Mouse (Mus musculus) limb, embryonic 10.5 days (tissue): ENCODE results near the gene Supt16. TPM values are rescaled to one million over a fixed set of nuclear protein-coding genes. Genes with fewer than 3 reads are reported as not detected.

Source experiments
- DNase-seq: peaks from one replicate; pipeline ENCODE4 v3.0.0-alpha.2; 2017; ENCODE audit warnings: low spot score
- H3K27ac ChIP-seq: fragments of 300-500 bp; sonication (generic); 2 replicates; pipeline ENCODE4 v1.5.1; 2016; ENCODE audit warnings: mild to moderate bottlenecking
- H3K27me3 ChIP-seq: fragments of 300-500 bp; sonication (generic); 2 replicates; pipeline ENCODE4 v1.6.1; 2016; ENCODE audit warnings: low read depth, mild to moderate bottlenecking; ENCODE audit not compliant: poor library complexity, severe bottlenecking
- H3K36me3 ChIP-seq: fragments of 300-500 bp; sonication (generic); 2 replicates; pipeline ENCODE4 v1.6.1; 2016; ENCODE audit warnings: mild to moderate bottlenecking, moderate library complexity
- H3K4me1 ChIP-seq: fragments of 300-500 bp; sonication (generic); 2 replicates; pipeline ENCODE4 v1.6.1; 2016
- H3K4me3 ChIP-seq: fragments of 300-500 bp; sonication (generic); 2 replicates; pipeline ENCODE4 v1.5.1; 2016; ENCODE audit warnings: mild to moderate bottlenecking, moderate library complexity
- H3K9me3 ChIP-seq: fragments of 300-500 bp; sonication (generic); replicated peaks from 2 replicates; pipeline ENCODE4 v1.6.1; 2016; ENCODE audit warnings: mild to moderate bottlenecking
- WGBS: fragments of 180-500 bp; shearing (Covaris S2); methylation state at CpG from one replicate; pipeline ENCODE4 v1.1.7; 2016; 5-methylcytosine and 5-hydroxymethylcytosine counted together
- polyA plus RNA-seq: library from polyadenylated mRNA; unstranded; fragments of >200 nt; fragmentation: Nextera tagmentation; extraction: Ambion mirVana; gene quantifications from 2 replicates; pipeline ENCODE4 v1.2.1, GENCODE M21; 2016

The Supt16 gene
- polyA plus RNA-seq, 1 experiment from 2014 or later, result 84.5 TPM

DNA sequence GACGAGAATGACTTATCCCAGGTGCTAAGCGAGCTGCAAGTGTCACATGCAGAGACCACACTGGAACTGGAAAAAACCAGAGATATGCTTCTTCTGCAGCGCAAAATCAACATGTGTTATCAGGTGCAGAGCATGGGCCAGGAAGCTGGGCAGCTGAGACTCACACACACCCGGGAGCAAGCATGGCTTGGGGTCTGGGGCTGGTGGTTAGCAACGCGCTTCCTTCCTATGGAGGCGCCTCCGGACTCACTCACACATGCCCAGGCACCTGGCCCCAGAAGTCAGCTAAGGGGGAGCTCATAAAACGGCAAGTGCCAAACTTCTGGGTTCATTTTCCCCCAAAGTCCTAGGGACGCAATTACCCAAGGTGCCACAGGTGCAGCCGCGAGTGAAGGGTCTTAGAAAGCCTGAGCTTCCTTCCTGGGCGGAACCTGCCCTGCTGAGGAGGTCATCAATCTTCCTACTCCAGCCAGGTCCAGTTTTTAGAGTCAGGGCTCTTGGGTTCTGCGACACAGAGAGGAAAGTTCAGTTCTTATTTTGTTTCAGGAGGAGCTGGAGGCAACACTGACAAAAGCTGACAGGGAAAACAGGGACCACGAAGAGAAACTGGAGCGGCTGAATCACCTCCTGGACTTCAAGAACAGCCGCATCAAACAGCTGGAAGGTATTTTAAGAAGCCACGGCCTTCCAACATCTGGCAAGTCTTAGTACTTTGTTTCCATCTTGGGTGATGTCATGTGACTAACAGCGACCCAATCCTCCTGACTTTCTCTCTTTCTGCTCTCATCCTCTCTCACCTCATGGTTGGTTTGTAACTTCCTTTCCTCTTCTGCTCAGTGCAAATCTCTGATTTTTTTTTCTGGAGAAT lies 56.4 kb downstream of the Supt16 start:
- 47% methylated on average over 19 of the region's 19 CpGs for WGBS
- Histone ChIP-seq H3K4me3 (peak overlapping the region; percentile 14; the same call in 1 of the 2 replicates), H3K27ac (0 out of 2 replicates have a peak overlapping the region, but pooled peaks have one; percentile 4)

GRCm38 (mm10) chr14:52133584-52133983 lies 63.6 kb downstream of the Supt16 start:
- Histone ChIP-seq H3K4me3 (no peak overlapping the region), H3K27ac (no peak overlapping the region), H3K27me3 (no peaks in the 10 kb centered on the region), H3K9me3 (no peaks in the 10 kb centered on the region), H3K36me3 (no peaks in the 10 kb centered on the region), H3K4me1 (no peaks in the 10 kb centered on the region)
- 85% methylated on average over 5 of the region's 5 CpGs for WGBS
- DNase-seq, result no peak

More for the DNA sequence above, 56.4 kb downstream of the Supt16 start:
- H3K27me3 ChIP-seq, result no peaks in the 10 kb centered on the region
- no peaks in the 10 kb centered on the region for H3K9me3 ChIP-seq
- DNase-seq, result peak; percentile 37
- H3K36me3 ChIP-seq, result no peaks in the 10 kb centered on the region
- peaks cover 17% of the 10 kb centered on the region for H3K4me1 ChIP-seq

DNA sequence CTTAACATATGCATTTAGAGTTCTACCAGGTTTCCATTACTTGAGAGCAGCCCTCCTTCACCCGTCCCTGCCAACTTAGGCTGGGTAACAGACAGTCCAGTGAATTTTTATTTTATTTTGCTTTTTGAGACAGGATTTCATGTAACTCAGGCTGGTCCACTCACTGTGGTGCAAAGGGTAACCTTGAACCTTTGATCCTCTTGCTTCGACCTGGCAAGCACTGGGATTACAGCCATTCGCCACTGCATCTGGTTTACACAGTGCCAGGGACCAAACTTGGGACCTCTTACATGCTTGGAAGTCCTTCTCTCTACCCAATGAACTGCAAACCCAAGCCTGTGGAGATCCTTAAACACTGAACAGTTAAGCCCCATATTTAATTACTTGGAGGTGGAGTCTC lies 72.6 kb downstream of the Supt16 start:
- no peaks in the 10 kb centered on the region for H3K9me3 ChIP-seq
- 90% methylated on average over 3 of the region's 3 CpGs for WGBS
- no peak for DNase-seq
- H3K27ac ChIP-seq, result no peak overlapping the region
- H3K27me3 ChIP-seq, result peaks cover 23% of the 10 kb centered on the region
- H3K36me3 ChIP-seq, result no peaks in the 10 kb centered on the region
- no peak overlapping the region for H3K4me3 ChIP-seq
- peaks cover 4% of the 10 kb centered on the region for H3K4me1 ChIP-seq

- no peaks in the 10 kb centered on the region for H3K36me3 ChIP-seq
- 20% methylated on average over 4 of the region's 4 CpGs for WGBS
- H3K4me1 ChIP-seq, result peaks cover 11% of the 10 kb centered on the region
- H3K9me3 ChIP-seq, result no peaks in the 10 kb centered on the region
- DNase-seq, result peak; percentile 76
- no peak overlapping the region for H3K27ac ChIP-seq
- H3K4me3 ChIP-seq, result no peak overlapping the region
- peaks cover 23% of the 10 kb centered on the region for H3K27me3 ChIP-seq
These were observed 73.3 kb downstream of the Supt16 start for GRCm38 (mm10) chr14:52123918-52124317.

DNA sequence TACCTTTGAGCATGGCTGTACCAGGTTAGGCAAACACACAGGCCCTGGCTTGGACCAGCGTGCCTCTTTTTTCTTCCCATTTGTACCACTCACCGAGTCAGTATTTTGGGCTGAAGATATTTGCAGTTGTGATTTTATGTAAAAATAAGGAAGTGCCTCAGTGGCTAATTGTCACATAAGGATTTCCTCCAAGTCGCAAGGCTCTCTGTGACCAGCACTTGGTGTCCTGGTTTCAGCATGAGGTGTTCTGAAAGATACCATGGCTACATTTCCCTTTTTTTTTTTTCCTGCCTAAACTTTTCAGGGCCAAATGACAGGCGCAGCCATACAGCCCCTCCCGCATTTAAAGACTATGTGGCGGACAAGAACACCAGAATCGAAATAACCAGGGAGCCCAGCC lies 77.0 kb downstream of the Supt16 start:
- Histone ChIP-seq H3K4me1 (peaks cover 16% of the 10 kb centered on the region), H3K4me3 (no peak overlapping the region), H3K36me3 (no peaks in the 10 kb centered on the region), H3K9me3 (no peaks in the 10 kb centered on the region), H3K27me3 (peaks cover 23% of the 10 kb centered on the region), H3K27ac (0 out of 2 replicates have a peak overlapping the region, but pooled peaks have one; percentile 91)
- DNase-seq, result no peak
- WGBS, result 63% methylated on average over 7 of the region's 7 CpGs

- 1% methylated on average over 38 of the region's 38 CpGs for WGBS
- Histone ChIP-seq H3K4me1 (peaks cover 16% of the 10 kb centered on the region), H3K9me3 (no peaks in the 10 kb centered on the region), H3K27ac (peak overlapping the region; percentile 91), H3K4me3 (peak overlapping the region; percentile 60), H3K36me3 (no peaks in the 10 kb centered on the region), H3K27me3 (peaks cover 23% of the 10 kb centered on the region)
- peak; percentile 83 for DNase-seq
These were observed 78.2 kb downstream of the Supt16 start for GRCm38 (mm10) chr14:52118823-52119608.

- 34% methylated on average over 8 of the region's 8 CpGs for WGBS
- H3K27ac ChIP-seq, result peak overlapping the region; percentile 91
- peak overlapping the region; percentile 60 for H3K4me3 ChIP-seq
- H3K36me3 ChIP-seq, result no peaks in the 10 kb centered on the region
- no peak for DNase-seq
- H3K9me3 ChIP-seq, result no peaks in the 10 kb centered on the region
- H3K4me1 ChIP-seq, result peaks cover 16% of the 10 kb centered on the region
- peaks cover 23% of the 10 kb centered on the region for H3K27me3 ChIP-seq
These were observed 78.8 kb downstream of the Supt16 start for GRCm38 (mm10) chr14:52118456-52118822.

- H3K27ac ChIP-seq, result no peak overlapping the region
- no peak for DNase-seq
- H3K9me3 ChIP-seq, result no peaks in the 10 kb centered on the region
- peaks cover 23% of the 10 kb centered on the region for H3K27me3 ChIP-seq
- WGBS, result 94% methylated on average over 5 of the region's 5 CpGs
- H3K4me1 ChIP-seq, result peaks cover 16% of the 10 kb centered on the region
- no peaks in the 10 kb centered on the region for H3K36me3 ChIP-seq
- no peak overlapping the region for H3K4me3 ChIP-seq
These were observed 80.0 kb downstream of the Supt16 start for GRCm38 (mm10) chr14:52117241-52117640.

- no peak for DNase-seq
- 74% methylated on average over 1 of the region's 1 CpGs for WGBS
- no peaks in the 10 kb centered on the region for H3K27me3 ChIP-seq
- H3K4me1 ChIP-seq, result peaks cover 8% of the 10 kb centered on the region
- H3K4me3 ChIP-seq, result no peak overlapping the region
- H3K27ac ChIP-seq, result no peak overlapping the region
- H3K9me3 ChIP-seq, result no peaks in the 10 kb centered on the region
- H3K36me3 ChIP-seq, result no peaks in the 10 kb centered on the region
These were observed 83.1 kb downstream of the Supt16 start for GRCm38 (mm10) chr14:52114101-52114500.

Other genes with a start within 250 kb of the Supt16 start
- 190 and 236 TPM in 2 replicates for gene Arhgef40, start 212.7 kb downstream of the Supt16 start, polyA plus RNA-seq
- 0.41 and 0.66 TPM in 2 replicates for gene Tmem253, start 181.8 kb downstream of the Supt16 start, polyA plus RNA-seq
- gene Zfp219, start 176.7 kb downstream of the Supt16 start, polyA plus RNA-seq, result 45.6 and 51.1 TPM in 2 replicates
- gene Olfr221, start 155.0 kb downstream of the Supt16 start, polyA plus RNA-seq, result not detected in 2 replicates
- gene Hnrnpc, start 93.4 kb downstream of the Supt16 start, polyA plus RNA-seq, result 898 and 916 TPM in 2 replicates
- 116 and 121 TPM in 2 replicates for gene Rpgrip1, start 86.7 kb downstream of the Supt16 start, polyA plus RNA-seq
- 43.9 and 49.6 TPM in 2 replicates for gene Chd8, start 60.4 kb upstream of the Supt16 start, polyA plus RNA-seq
- 49.3 and 56.6 TPM in 2 replicates for gene Tox4, start 81.7 kb upstream of the Supt16 start, polyA plus RNA-seq
- 20.8 and 21.8 TPM in 2 replicates for gene Rab2b, start 82.1 kb upstream of the Supt16 start, polyA plus RNA-seq
- gene Mettl3, start 107.7 kb upstream of the Supt16 start, polyA plus RNA-seq, result 58.6 and 64.5 TPM in 2 replicates
- gene Sall2, start 131.3 kb upstream of the Supt16 start, polyA plus RNA-seq, result 30.8 and 36.1 TPM in 2 replicates
- gene Olfr1513, start 159.0 kb upstream of the Supt16 start, polyA plus RNA-seq, result not detected in 2 replicates
- gene Olfr1512, start 181.8 kb upstream of the Supt16 start, polyA plus RNA-seq, result not detected in 2 replicates
- not detected in 2 replicates for gene Olfr1511, start 200.0 kb upstream of the Supt16 start, polyA plus RNA-seq
- gene Olfr1510, start 217.0 kb upstream of the Supt16 start, polyA plus RNA-seq, result not detected in 2 replicates
- gene Olfr1509, start 245.6 kb upstream of the Supt16 start, polyA plus RNA-seq, result not detected in 2 replicates